Mouse (Mus musculus): ENCODE results near the gene Tnpo3. TPM values are rescaled to one million over a fixed set of nuclear protein-coding genes. Genes with fewer than 3 reads are reported as not detected.

Gene Tnpo3
- total and polyA plus RNA-seq, 2 experiments from 2014 or later: 37.3 to 55.1 TPM

DNA sequence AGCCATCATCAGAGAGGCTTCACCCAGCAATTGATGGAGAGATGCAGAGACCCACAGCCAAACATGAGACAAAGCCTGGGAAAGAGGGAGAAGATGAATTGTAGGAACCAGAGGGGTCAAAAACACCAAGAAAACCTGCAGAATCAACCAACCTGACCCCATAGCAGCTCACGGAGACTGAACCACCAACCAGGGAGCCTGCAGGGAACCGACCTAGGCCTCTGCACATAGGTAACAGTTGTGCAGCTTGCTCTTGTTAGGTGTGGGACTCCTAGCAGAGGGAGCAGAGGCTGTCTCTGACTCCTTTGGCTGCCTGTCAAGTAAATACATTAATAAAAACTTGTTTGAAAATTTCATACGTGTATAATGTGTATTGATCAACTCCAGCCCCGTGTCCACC, 32.1 kb upstream of the Tnpo3 start:
- Histone ChIP-seq H3K4me1 (ENCODE audit: control insufficient read depth, insufficient read depth) (no peaks in the 10 kb centered on the region), H3K4me3 (ENCODE audit: low read depth, low read length) (no peak overlapping the region), H3K9ac (replicated peaks; ENCODE audit: low read depth, low read length) (no peak overlapping the region), H3K27ac (ENCODE audit: low read depth) (no peak overlapping the region), H3K4me2 (ENCODE audit: low read depth, low read length) (no peak overlapping the region), H3K36me3 (replicated peaks; ENCODE audit: control insufficient read depth, insufficient read depth, low read length) (no peaks in the 10 kb centered on the region), H3K27me3 (ENCODE audit: control insufficient read depth, insufficient read depth, low read length) (0 out of 2 replicates have a peak, but pooled peaks cover 5% of the 10 kb centered on the region), H3K9me3 (replicated peaks; ENCODE audit: control insufficient read depth, low read length) (0 out of 2 replicates have a peak, but pooled peaks cover 5% of the 10 kb centered on the region)
- no peak for ATAC-seq (ENCODE audit: insufficient read depth, low read depth)
- no peak for DNase-seq (ENCODE audit: low spot score)
- no peak for TF ChIP-seq EP300 (IDR thresholded peaks at IDR 0.05; ENCODE audit: low read depth)
- TF ChIP-seq CTCF (IDR thresholded peaks at IDR 0.05; ENCODE audit: low read depth): no peak
- 78% methylated on average over 4 of the region's 4 CpGs for WGBS

DNA sequence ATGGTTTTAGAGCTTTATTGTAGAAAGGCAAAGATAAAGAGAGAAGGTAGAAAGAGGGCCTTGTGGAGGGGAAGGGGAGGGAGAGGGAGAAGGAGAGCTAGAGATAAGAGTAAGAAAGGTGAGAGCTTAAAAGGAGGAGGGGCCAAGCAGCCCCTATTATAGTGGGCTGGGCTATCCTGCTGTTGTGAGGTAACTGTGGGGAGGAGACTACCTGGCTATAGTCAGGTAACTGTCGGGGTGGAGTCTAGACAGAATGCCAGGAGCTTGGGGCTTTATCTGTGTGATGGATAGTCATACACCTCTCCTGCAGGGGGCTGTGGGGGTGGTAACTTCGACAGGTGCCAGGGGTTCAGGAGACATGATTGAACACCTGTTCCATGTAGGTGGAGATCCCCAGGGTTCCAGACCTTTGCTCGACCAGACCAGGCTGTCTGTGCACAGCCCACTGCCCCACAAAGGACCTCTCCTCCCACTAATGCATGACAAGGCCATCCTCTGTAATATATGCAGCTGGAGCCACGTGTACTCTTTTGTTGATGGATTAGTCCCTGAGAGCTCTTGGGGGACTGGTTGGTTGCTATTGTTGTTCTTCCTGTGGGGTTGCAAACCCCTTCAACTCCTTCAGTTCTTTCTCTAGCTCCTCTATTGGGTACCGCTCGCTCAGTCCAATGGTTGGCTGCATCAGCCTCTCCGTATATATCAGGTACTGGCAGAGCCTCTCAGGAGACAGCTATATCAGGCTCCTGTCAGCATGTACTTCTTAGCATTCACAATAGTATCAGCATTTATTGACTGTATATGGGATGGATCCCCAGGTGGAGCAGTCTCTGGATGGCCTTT, 30.1 kb upstream of the Tnpo3 start:
- 30% methylated on average over 7 of the region's 7 CpGs for WGBS
- no peak for ATAC-seq (ENCODE audit: insufficient read depth, low read depth)
- H3K4me2 ChIP-seq (ENCODE audit: low read depth, low read length): no peak overlapping the region
- H3K9ac ChIP-seq (replicated peaks; ENCODE audit: low read depth, low read length): no peak overlapping the region
- 0 out of 2 replicates have a peak, but pooled peaks cover 5% of the 10 kb centered on the region for H3K27me3 ChIP-seq (ENCODE audit: control insufficient read depth, insufficient read depth, low read length)
- TF ChIP-seq EP300 (IDR thresholded peaks at IDR 0.05; ENCODE audit: low read depth): no peak
- no peak for TF ChIP-seq CTCF (IDR thresholded peaks at IDR 0.05; ENCODE audit: low read depth)
- H3K9me3 ChIP-seq (replicated peaks; ENCODE audit: control insufficient read depth, low read length): 0 out of 2 replicates have a peak, but pooled peaks cover 5% of the 10 kb centered on the region
- no peaks in the 10 kb centered on the region for H3K36me3 ChIP-seq (replicated peaks; ENCODE audit: control insufficient read depth, insufficient read depth, low read length)
- H3K27ac ChIP-seq (ENCODE audit: low read depth): no peak overlapping the region
- H3K4me3 ChIP-seq (ENCODE audit: low read depth, low read length): no peak overlapping the region
- no peaks in the 10 kb centered on the region for H3K4me1 ChIP-seq (ENCODE audit: control insufficient read depth, insufficient read depth)
- no peak for DNase-seq (ENCODE audit: low spot score)

DNA sequence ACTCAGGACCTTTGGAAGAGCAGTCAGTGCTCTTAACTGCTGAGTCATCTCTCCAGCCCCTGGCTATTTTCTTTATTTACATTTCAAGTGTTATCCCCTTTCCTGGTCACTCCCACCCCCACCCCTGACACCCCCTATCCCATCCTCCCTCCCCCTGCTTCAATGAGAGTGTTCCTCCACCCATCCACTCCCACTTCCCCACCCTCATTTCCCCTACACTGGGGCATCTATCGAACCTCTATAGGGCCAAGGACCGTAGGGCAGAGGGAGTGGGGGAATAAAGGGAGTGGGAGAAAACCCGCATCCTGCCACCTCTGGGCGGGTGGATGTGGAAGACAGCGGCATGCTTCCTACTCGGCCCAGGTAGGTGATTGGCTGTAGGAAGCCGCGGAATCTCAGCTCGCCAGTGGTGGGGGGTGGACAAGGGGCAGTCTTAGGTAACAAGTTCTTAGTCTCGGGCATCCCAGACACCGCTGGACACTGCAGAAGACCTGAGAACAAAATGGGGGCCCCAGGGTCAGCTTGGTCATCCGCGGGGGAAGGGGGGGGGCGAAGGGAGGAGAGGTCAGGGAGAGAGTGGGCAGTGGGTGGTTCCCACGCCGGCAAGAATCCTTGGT, 29.3 kb upstream of the Tnpo3 start:
- no peak for ATAC-seq (ENCODE audit: insufficient read depth, low read depth)
- Histone ChIP-seq H3K36me3 (replicated peaks; ENCODE audit: control insufficient read depth, insufficient read depth, low read length) (no peaks in the 10 kb centered on the region), H3K4me2 (ENCODE audit: low read depth, low read length) (no peak overlapping the region), H3K9me3 (replicated peaks; ENCODE audit: control insufficient read depth, low read length) (0 out of 2 replicates have a peak, but pooled peaks cover 5% of the 10 kb centered on the region), H3K27me3 (ENCODE audit: control insufficient read depth, insufficient read depth, low read length) (0 out of 2 replicates have a peak, but pooled peaks cover 5% of the 10 kb centered on the region), H3K4me3 (ENCODE audit: low read depth, low read length) (no peak overlapping the region), H3K4me1 (ENCODE audit: control insufficient read depth, insufficient read depth) (no peaks in the 10 kb centered on the region), H3K27ac (ENCODE audit: low read depth) (no peak overlapping the region), H3K9ac (replicated peaks; ENCODE audit: low read depth, low read length) (no peak overlapping the region)
- DNase-seq (ENCODE audit: low spot score): no peak
- WGBS: 6% methylated on average over 16 of the region's 16 CpGs
- TF ChIP-seq CTCF (IDR thresholded peaks at IDR 0.05; ENCODE audit: low read depth): no peak
- no peak for TF ChIP-seq EP300 (IDR thresholded peaks at IDR 0.05; ENCODE audit: low read depth)

DNA sequence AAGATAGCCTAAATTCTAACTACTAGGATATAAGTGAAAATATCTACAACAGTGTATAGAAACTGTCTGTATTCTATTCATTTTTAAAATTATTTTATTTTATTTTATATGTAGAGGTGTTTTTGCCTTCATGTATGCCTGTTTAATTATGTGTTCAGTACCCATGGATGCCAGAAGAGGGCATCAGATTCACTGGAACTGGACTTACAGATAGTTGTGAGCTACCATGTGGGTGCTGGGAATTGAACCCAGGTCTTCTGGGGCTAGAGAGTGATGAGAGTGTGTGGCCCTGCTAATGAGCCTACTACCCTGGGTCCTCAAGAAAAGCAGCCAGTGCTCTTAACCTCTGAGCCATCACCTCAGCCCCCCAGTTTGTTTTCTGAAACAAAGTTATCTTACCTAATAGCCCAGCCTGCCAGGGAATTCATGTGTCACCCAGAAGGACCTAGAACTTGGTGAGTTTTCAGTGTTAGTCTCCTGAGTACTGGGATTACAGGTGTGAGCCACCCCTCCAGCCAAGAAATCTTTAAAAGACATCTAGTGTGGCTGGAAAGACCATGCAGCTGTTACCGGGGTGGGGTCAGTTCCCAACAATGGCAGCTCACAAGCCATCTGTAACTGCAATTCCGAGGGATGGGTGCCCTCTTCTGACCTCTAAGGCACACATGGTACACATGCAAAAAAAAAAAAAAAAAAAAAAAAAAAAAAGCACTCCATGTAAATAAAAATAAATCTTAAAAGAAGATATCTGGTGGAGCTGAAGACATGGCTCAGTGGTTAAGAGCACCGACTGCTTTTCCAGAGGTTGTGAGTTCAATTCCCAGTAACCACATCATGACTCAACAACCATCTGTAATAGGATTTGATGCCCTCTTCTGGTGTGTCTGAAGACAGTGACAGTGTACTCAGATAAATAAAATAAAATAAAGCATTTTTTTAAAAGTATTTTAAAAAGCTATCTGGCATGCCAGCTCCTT, 28.0 kb upstream of the Tnpo3 start:
- H3K9me3 ChIP-seq (replicated peaks; ENCODE audit: control insufficient read depth, low read length): no peaks in the 10 kb centered on the region
- H3K4me2 ChIP-seq (ENCODE audit: low read depth, low read length): no peak overlapping the region
- no peaks in the 10 kb centered on the region for H3K4me1 ChIP-seq (ENCODE audit: control insufficient read depth, insufficient read depth)
- no peak for ATAC-seq (ENCODE audit: insufficient read depth, low read depth)
- no peak for DNase-seq (ENCODE audit: low spot score)
- TF ChIP-seq EP300 (IDR thresholded peaks at IDR 0.05; ENCODE audit: low read depth) (no peak), CTCF (IDR thresholded peaks at IDR 0.05; ENCODE audit: low read depth) (no peak)
- no peaks in the 10 kb centered on the region for H3K36me3 ChIP-seq (replicated peaks; ENCODE audit: control insufficient read depth, insufficient read depth, low read length)
- 0 out of 2 replicates have a peak, but pooled peaks cover 5% of the 10 kb centered on the region for H3K27me3 ChIP-seq (ENCODE audit: control insufficient read depth, insufficient read depth, low read length)
- 74% methylated on average over 3 of the region's 3 CpGs for WGBS
- H3K27ac ChIP-seq (ENCODE audit: low read depth): no peak overlapping the region
- H3K4me3 ChIP-seq (ENCODE audit: low read depth, low read length): no peak overlapping the region
- no peak overlapping the region for H3K9ac ChIP-seq (replicated peaks; ENCODE audit: low read depth, low read length)

All from heart, postnatal 0 days (tissue).